Mouse (Mus musculus) liver, postnatal 0 days (tissue): Measurements from ENCODE around the gene Tmem40.

Experiments
- CTCF ChIP-seq: sonication (generic); IDR thresholded peaks from 2 replicates; pipeline ENCODE4 v1.5.1; 2016; ENCODE audit warnings: antibody characterized with exemption, low read depth
- EP300 ChIP-seq: IDR thresholded peaks from 2 replicates; pipeline ENCODE4 v1.6.1; 2016; ENCODE audit warnings: antibody characterized with exemption, low read depth, mild to moderate bottlenecking

- TF ChIP-seq CTCF = no peak
- TF ChIP-seq EP300 = no peak
These were observed 74.5 kb downstream of the Tmem40 start for GRCm38 (mm10) chr6:115687753-115688152.
